Mouse (Mus musculus): Measurements from ENCODE around the gene Xk.
"Not testable (repeated sequence)": the region's sequence is repeated elsewhere in the genome, so short reads cannot be mapped to it uniquely, and the experiment has no call there.

Gene Xk

DNA sequence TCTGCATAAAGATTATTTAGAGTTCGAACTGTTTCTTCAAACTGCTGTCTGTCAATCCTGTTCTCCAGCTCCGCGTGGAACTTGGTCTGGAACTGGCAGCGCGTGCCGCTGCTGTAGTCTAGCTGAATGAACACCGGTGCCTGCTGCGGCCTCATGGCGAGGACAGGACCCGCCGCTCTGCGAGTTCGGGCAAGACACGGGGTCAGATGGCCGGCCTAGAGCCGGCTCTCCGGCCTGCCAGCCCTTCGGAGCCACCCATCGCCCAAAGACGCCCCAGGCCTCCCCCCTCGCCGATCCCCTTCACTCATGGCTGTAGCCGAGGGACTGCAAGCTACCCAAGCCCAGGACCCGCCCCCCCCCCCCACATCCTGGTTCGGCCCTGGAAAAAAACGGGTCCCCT is 55.4 kb downstream of the Xk start:
- not testable (repeated sequence) for DNase-seq (ENCODE audit: low spot score)

DNA sequence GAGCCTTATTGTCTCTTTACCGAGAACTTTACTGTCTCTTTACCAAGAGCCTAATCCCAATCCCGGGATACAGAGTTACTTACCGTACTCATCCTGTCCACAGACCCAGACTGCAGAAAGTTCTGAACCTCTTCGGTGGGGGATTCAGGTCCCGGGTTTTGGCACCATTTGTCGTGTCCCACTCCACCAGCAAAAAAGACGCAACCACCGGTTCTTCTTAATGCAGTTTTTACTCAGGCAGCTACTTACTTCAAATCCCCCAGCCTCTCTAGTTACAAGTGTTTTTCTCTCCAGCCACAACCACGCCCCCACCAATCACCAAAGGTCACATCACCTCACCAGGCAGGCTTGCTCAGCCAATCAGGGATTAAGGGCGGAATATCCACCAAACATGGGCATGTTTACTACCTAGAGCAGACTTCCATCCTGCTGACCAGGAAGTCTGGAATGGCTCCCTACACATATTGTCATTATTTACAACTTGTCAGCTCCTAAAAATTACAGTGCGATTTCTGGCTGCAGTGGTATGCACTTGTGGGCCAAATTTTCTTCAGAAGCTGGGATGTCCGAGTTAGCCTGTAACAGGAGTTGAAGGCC is 59.9 kb downstream of the Xk start:
- DNase-seq (ENCODE audit: low spot score) = not testable (repeated sequence)

DNA sequence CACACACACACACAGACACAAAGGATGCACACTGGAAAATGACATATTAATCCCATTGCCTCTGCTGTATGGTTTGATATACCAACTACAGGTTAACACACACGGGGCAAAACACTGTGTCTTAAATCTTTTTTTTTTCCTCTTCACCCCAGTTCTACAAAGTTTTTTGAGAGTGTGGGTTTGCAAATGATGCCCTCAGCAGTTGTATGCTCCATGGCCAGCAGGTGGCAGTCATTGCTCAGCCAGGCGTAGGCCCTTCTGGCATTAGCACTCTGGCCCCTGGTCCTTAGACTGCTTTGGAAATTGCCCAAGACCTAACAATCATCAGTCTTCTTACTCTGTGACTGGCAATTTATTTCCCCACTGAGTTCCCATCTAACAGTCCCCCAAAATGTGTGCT is 60.5 kb downstream of the Xk start:
- not testable (repeated sequence) for DNase-seq (ENCODE audit: low spot score)

DNA sequence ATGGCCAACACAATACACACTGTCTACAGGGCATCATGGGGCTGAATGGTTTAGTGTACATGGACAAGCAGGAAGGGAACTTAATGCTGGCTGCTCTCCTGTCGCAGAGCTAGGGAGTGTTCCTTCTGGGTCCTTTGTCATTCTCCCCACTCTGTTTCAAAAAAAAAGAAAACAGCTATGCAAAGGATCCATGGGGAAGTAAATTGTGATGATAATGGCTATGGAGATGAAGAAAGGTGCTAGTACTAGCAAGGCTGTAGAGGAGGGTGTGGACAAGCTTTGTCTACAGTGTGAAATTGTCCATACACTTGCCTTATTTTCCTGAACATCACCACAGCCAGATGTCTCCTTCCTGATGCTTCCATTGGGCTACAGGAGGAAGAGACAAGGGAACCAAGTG is 62.4 kb downstream of the Xk start:
- DNase-seq (ENCODE audit: low spot score) = not testable (repeated sequence)

GRCm38 (mm10) chrX:9350327-9350726 is 77.8 kb downstream of the Xk start, which contains the start of gene H2al1k:
Gene H2al1k (plus strand): TSS chrX:9350627.
- not testable (repeated sequence) for DNase-seq (ENCODE audit: low spot score)

All from MN1 (cell line).